Mouse (Mus musculus) regulatory T cell (primary cell): ENCODE results near the gene Ubxn6.

Experiments used
- in situ Hi-C: fragments of 300-600 bp; cut with MboI, MseI; formaldehyde crosslinking; loops from one replicate; pipeline ENCODE4 v1.15.1; 2025; ENCODE audit warnings: high pct_unique_total_duplicates

The Ubxn6 gene

DNA sequence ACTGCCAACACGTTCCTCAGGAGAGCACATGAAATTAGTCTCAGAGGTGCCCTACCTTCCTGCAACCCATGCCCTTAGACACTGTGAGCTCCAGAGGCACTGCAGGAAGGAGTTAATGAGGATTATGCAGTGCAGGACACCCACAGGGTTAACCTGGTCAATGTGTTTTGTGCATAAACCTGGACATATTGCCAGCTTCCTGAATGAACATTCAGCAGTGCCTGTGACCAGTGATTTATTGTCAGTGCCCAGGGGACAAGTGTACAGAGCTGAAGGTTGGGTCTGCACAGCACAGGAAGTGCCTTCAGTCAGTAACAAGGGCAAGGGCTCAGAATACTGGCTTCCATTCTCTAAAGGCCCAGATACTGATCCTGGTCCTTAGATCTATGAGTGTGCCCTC, 47.9 kb downstream of the Ubxn6 start:
- in situ Hi-C loops: loop anchor here (25.0 kb wide), 1 partner anchor 1260 kb away; the partner anchor contains the start of gene Vav1

DNA sequence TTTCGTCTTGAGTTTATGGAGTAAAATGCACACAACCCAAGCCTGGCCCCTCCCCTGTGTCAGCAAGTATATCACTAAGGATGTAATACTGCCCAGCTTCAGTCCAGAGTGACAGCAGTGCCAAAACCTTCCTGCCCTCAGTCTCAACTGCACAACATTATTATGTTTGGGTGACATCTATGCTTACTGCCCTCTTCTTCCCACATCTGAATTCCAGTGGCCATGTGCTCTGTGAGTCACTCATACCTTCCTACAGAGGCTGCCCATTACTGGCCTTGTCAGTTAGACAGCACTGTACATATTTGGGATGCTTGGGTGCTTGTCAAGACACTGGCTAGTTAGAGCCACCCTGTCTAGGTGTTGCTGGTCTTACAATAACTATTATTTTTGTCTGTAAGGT, 48.5 kb downstream of the Ubxn6 start:
- in situ Hi-C loops: loop anchor here (25.0 kb wide), 1 partner anchor 1261 kb away; the partner anchor contains the start of gene Vav1

DNA sequence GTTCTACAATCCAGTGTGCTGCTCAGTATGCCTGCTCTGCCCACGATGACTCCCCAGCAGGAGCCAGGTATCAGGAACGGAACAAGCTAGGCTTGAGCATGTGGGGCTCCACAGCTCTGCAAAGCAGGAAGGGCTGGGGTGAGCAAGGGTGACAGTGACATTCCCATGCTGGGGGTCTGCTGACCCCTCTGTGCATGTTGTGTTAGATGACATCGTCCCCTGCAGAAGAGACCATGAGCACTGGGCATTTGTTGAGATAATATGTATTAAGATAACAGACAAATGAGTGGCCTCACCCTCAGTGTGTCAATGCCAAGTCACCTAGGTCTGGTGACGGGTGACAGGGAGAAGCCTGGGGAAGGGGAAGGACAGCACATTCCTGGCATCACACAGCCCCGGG, 49.9 kb downstream of the Ubxn6 start:
- in situ Hi-C loops: loop anchor here (25.0 kb wide), 1 partner anchor 1262 kb away; the partner anchor contains the start of gene Vav1

DNA sequence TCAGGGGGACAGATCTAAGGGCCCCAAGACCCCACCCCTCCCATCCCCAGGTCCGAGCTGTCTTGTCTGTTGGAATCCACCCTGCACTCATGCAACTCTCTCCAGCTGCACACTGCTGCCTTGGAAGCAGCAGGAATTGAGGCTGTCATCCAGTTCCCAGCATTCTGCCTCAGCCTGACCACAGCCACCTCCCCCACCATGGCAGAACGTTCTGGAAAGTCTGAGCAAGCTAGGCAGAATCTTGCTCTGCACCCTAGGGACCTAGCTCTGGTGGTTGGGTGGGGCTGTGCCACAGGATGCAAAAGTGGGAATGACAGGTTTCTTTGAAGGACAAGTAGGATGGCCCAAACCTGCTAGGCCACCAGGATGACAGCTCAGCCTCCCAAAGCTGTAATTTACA, 50.4 kb downstream of the Ubxn6 start:
- in situ Hi-C loops: no loop called here

GRCm38 (mm10) chr17:56023386-56023785, 51.4 kb downstream of the Ubxn6 start:
- in situ Hi-C loops: no loop called here

DNA sequence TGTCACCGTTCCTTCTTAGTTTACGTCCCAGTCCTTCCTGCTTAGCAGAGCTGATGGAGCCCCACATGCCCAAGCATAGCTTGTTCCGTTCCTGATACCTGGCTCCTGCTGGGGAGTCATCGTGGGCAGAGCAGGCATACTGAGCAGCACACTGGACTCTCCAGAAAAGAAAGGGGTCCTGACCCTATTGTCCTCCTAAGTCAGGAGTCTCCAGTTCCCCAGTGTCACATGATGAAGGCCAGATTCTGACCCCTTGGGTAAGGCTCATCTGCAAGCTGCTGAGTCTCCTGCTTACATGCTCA, 51.9 kb downstream of the Ubxn6 start:
- in situ Hi-C loops: no loop called here

DNA sequence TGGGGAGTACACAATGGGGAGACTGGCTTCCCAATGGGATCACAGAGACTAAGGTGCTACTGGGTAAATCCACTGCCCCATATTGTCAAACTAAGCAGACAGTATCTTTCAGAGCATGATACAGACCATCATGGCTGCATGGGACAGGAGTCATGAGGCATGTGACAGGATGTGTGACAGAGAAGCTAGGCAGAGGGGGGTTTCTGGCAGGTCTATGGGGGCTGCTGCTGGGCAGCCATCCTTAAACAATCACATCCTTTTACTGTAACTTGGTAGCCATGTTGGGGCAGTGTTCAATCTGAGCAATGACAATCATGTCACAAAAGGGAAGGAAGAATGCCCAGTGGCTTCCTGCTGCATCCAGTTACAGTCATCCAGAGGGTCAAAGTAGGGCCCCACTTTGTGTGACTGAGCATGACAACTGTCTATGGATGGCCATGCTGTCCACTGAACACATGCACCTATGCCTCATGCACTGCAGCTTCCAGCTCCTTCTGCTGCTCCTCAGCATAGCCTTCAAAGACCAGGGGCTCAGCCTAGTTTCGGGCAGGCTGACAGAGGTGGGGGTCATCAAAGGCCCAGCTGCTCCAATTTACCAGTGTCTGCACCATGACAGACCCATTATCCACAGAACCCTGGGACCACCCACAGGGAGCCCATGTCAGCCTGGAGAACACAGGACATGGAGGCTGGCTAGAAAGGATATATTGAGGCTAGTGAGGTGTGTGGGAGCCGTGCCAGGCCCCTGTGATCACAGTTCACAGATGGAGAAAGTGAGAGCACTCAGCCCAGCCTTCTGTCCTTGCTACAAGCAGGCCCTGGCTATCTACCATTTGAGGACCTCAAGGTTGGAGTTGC, 52.5 kb downstream of the Ubxn6 start:
- in situ Hi-C loops: no loop called here

DNA sequence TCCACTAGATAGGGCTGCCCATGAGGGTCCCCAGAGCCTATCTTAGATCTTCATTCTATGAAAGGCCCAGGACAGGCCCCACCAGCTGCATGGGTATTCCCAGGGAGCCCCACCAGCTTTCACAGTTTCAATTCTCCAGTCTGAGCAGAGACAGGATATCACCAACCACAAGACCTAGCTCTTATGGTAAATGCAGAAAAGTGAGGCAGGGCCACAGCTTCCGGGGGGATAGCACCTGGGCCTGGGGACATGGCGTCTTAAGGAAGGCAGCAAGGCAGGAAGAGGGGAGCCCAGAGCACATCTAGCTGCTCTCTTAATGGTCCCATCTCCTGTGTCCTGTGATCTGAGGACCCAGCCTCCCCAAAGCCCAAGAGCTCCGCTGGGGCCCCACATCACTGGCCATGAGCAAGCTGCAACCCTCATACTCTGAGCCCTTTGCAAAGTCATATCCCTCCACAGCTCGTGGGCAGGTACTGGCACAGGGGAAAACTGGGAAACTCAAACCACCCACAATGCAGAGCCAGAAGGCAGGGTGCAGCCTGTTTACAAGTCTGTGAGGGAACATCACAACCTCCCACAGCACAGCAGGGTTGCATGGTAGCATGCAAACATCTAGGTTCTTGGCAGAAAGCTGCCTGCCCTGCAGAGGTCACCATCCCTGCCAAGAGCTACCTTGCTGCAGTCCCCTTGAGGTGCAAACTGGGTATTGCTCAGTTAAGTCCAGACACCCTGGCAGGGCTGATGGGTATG, 53.5 kb downstream of the Ubxn6 start:
- in situ Hi-C loops: no loop called here

DNA sequence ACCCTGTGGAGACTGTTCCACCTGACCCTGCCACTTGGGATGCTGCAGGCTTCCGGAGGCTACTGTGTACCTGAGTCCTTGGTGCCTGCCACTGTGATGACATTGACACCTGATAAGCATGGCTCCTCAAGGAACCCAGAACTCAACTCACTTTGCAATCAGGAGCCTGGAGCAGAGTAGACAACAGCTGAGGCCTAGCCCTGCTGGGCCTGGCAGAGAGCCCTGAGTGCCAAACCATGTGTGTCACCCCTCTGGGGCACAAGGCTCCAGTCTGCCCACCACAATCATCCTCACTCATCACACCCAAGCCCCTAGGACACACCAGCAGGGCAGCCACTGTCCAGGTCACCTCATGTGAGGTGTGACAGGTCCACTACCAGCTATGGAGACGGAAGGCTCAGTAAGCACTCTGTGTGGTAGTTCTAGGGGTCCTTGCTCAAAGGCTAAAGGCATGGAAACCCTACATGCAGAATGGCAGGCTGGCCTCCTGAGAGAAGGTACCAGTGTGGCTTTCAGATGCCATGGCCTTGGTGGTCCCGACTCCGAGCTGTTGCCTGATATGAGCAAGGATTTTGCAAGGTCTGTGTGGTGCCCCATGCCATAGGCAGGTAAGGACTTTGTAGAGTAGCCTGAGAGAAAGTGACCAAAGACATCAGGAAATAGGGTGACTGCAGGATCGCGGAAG, 54.3 kb downstream of the Ubxn6 start:
- in situ Hi-C loops: no loop called here

GRCm38 (mm10) chr17:56018347-56019131, 56.3 kb downstream of the Ubxn6 start:
- in situ Hi-C loops: loop anchor here (5.0 kb wide), 1 partner anchor 51 kb away; no protein-coding TSS in a partner anchor

DNA sequence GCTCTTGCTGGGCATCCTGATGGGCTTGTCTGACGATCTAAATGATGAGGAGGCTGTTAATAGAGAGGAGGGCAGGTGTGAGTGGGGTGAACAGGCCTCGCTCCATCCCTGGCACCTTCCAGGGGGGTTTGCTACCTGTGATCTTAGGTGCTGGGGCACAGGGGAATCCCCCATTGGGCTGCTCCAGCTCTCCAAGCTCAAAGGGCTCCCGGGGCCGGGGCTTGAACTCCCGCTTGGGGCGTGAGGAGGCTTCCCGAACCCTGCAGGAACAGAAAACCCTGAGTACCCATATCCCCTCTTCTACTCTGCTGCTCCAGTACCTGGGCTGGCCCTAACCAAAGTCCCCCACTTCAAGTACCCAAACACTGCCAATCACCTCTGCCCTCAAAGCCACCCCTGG, 57.0 kb downstream of the Ubxn6 start:
- in situ Hi-C loops: loop anchor here (5.0 kb wide), 1 partner anchor 51 kb away; no protein-coding TSS in a partner anchor
